Mouse (Mus musculus) MEL (cell line): ENCODE measurements at regions not wholly inside any gene's neighbourhood (a gene's known extent, or its start where the extent isn't known, plus 50 kb on each side); places are given as distances from the start of the nearest gene placed in this dataset.

ENCODE experiments used
- DNase-seq: peaks from one replicate; pipeline ENCODE4 v3.0.0; 2011; ENCODE audit warnings: low read depth, low spot score
- H3K27ac ChIP-seq: 2 replicates; pipeline ENCODE4 v1.5.1; 2012; ENCODE audit warnings: low read depth, mild to moderate bottlenecking, control low read depth, low read length, moderate library complexity; ENCODE audit not compliant: control insufficient read depth
- H3K27me3 ChIP-seq, 2 experiments: fragments of 150-350 bp in 1 of 2; sonication (generic) in 1 of 2; 2 replicates each; pipeline ENCODE4 v1.6.1; 2012; ENCODE audit warnings: low read length in 2 of 2, mild to moderate bottlenecking in 2 of 2, improper control_type of control experiment in 1 of 2, moderate library complexity in 1 of 2; ENCODE audit not compliant: insufficient read depth in 2 of 2, control insufficient read depth in 1 of 2
- H3K36me3 ChIP-seq, 2 experiments: 2 replicates each; pipeline ENCODE4 v1.6.1; 2012 to 2014; ENCODE audit warnings: low read length in 2 of 2, improper control_type of control experiment in 1 of 2, inconsistent platforms in 1 of 2, mild to moderate bottlenecking in 1 of 2; ENCODE audit not compliant: insufficient read depth in 2 of 2, control insufficient read depth in 1 of 2
- H3K4me1 ChIP-seq, 2 experiments: fragments of 150-350 bp in 1 of 2; sonication (generic) in 1 of 2; 2 replicates each; pipeline ENCODE4 v1.6.1; 2012; ENCODE audit warnings: low read length in 2 of 2, improper control_type of control experiment in 1 of 2, mild to moderate bottlenecking in 1 of 2; ENCODE audit not compliant: insufficient read depth in 2 of 2, control insufficient read depth in 1 of 2
- H3K4me3 ChIP-seq, 2 experiments: fragments of 150-350 bp in 1 of 2; sonication (generic) in 1 of 2; 2 replicates each; pipeline ENCODE4 v1.5.1; 2012; ENCODE audit warnings: low read depth in 2 of 2, low read length in 2 of 2, mild to moderate bottlenecking in 2 of 2, moderate library complexity in 2 of 2, control low read depth in 1 of 2, improper control_type of control experiment in 1 of 2; ENCODE audit not compliant: control insufficient read depth in 1 of 2, insufficient read depth in 1 of 2
- H3K79me2 ChIP-seq: 2 replicates; pipeline ENCODE4 v1.6.1; 2012; ENCODE audit warnings: mild to moderate bottlenecking, low read length, moderate library complexity; ENCODE audit not compliant: control insufficient read depth, poor library complexity, insufficient read depth
- H3K9ac ChIP-seq: 2 replicates; pipeline ENCODE4 v1.6.1; 2012; ENCODE audit warnings: low read depth, mild to moderate bottlenecking, control low read depth, low read length, moderate library complexity; ENCODE audit not compliant: control insufficient read depth, poor library complexity, severe bottlenecking
- H3K9me3 ChIP-seq: fragments of 150-350 bp; sonication (generic); replicated peaks from 2 replicates; pipeline ENCODE4 v1.6.1; 2012; ENCODE audit warnings: mild to moderate bottlenecking, low read length, improper control_type of control experiment, moderate library complexity; ENCODE audit not compliant: insufficient read depth
- BHLHE40 ChIP-seq: IDR thresholded peaks from 2 replicates; pipeline ENCODE4 v1.6.1; 2012; ENCODE audit warnings: low read depth, mild to moderate bottlenecking, inconsistent platforms, low read length, improper control_type of control experiment, borderline replicate concordance
- CTCF ChIP-seq, 3 experiments: IDR thresholded peaks in 2 of 3; conservative IDR thresholded peaks in 1 of 3; 2 replicates each; pipeline ENCODE4 v1.5.1; 2011 to 2012; ENCODE audit warnings: low read length in 3 of 3, low read depth in 2 of 3, mild to moderate bottlenecking in 2 of 3, improper control_type of control experiment in 1 of 3, inconsistent platforms in 1 of 3, mixed read lengths in 1 of 3, moderate library complexity in 1 of 3; ENCODE audit not compliant: control insufficient read depth in 1 of 3, insufficient read depth in 1 of 3, poor library complexity in 1 of 3, severe bottlenecking in 1 of 3
- ELF1 ChIP-seq: IDR thresholded peaks from 2 replicates; pipeline ENCODE4 v1.6.1; 2014; ENCODE audit warnings: low read depth, mild to moderate bottlenecking, inconsistent platforms, low read length, improper control_type of control experiment, moderate library complexity
- ETS1 ChIP-seq: IDR thresholded peaks from 2 replicates; pipeline ENCODE4 v1.6.1; 2012; ENCODE audit warnings: low read depth, mild to moderate bottlenecking, inconsistent platforms, low read length, improper control_type of control experiment, moderate library complexity
- JUND ChIP-seq: IDR thresholded peaks from 2 replicates; pipeline ENCODE4 v1.6.1; 2011; ENCODE audit warnings: low read depth, mild to moderate bottlenecking, improper control_type of control experiment, low read length
- MAFK ChIP-seq: IDR thresholded peaks from 2 replicates; pipeline ENCODE4 v1.6.1; 2011; ENCODE audit warnings: low read depth, mild to moderate bottlenecking, low read length, improper control_type of control experiment, borderline replicate concordance
- MAX ChIP-seq: IDR thresholded peaks from 2 replicates; pipeline ENCODE4 v1.6.1; 2011; ENCODE audit warnings: low read length, improper control_type of control experiment
- MYB ChIP-seq: IDR thresholded peaks from 2 replicates; pipeline ENCODE4 v1.6.1; 2011; ENCODE audit warnings: mild to moderate bottlenecking, low read depth, low read length, improper control_type of control experiment
- NRF1 ChIP-seq: IDR thresholded peaks from 2 replicates; pipeline ENCODE4 v1.6.1; 2014; ENCODE audit warnings: low read depth, mild to moderate bottlenecking, inconsistent platforms, low read length, improper control_type of control experiment, moderate library complexity; ENCODE audit not compliant: poor library complexity, insufficient read depth, severe bottlenecking
- POLR2A ChIP-seq, 2 experiments: IDR thresholded peaks; 2 replicates each; pipeline ENCODE4 v1.6.1; 2011 to 2012; ENCODE audit warnings: low read length in 2 of 2, mild to moderate bottlenecking in 2 of 2, control low read depth in 1 of 2, improper control_type of control experiment in 1 of 2, low read depth in 1 of 2, moderate library complexity in 1 of 2; ENCODE audit not compliant: control insufficient read depth in 1 of 2, insufficient read depth in 1 of 2, poor library complexity in 1 of 2
- POLR2AphosphoS2 ChIP-seq: IDR thresholded peaks from 2 replicates; pipeline ENCODE4 v1.6.1; 2011; ENCODE audit warnings: low read length, improper control_type of control experiment
- RAD21 ChIP-seq: IDR thresholded peaks from 2 replicates; pipeline ENCODE4 v1.6.1; 2011; ENCODE audit warnings: mild to moderate bottlenecking, low read depth, low read length, improper control_type of control experiment
- RCOR1 ChIP-seq: IDR thresholded peaks from 2 replicates; pipeline ENCODE4 v1.6.1; 2012; ENCODE audit warnings: low read depth, mild to moderate bottlenecking, inconsistent platforms, low read length, improper control_type of control experiment
- SIN3A ChIP-seq: IDR thresholded peaks from 2 replicates; pipeline ENCODE4 v1.6.1; 2012; ENCODE audit warnings: low read length, improper control_type of control experiment, inconsistent platforms
- TAL1 ChIP-seq: IDR thresholded peaks from 2 replicates; pipeline ENCODE4 v1.6.1; 2012; ENCODE audit warnings: mild to moderate bottlenecking, inconsistent platforms, low read length, moderate library complexity, mixed read lengths
- TBP ChIP-seq: IDR thresholded peaks from 2 replicates; pipeline ENCODE4 v1.8.0; 2011; ENCODE audit warnings: low read depth, low read length, improper control_type of control experiment
- TCF12 ChIP-seq: IDR thresholded peaks from 2 replicates; pipeline ENCODE4 v1.6.1; 2014; ENCODE audit warnings: low read depth, mild to moderate bottlenecking, inconsistent platforms, low read length, improper control_type of control experiment, moderate library complexity
- ZKSCAN1 ChIP-seq: IDR thresholded peaks from 2 replicates; pipeline ENCODE4 v1.6.1; 2012; ENCODE audit warnings: low read depth, mild to moderate bottlenecking, inconsistent platforms, low read length, improper control_type of control experiment, moderate library complexity
- ZMIZ1 ChIP-seq: IDR thresholded peaks from 2 replicates; pipeline ENCODE4 v1.6.1; 2012; ENCODE audit warnings: low read depth, mild to moderate bottlenecking, inconsistent platforms, low read length, improper control_type of control experiment, moderate library complexity

DNA sequence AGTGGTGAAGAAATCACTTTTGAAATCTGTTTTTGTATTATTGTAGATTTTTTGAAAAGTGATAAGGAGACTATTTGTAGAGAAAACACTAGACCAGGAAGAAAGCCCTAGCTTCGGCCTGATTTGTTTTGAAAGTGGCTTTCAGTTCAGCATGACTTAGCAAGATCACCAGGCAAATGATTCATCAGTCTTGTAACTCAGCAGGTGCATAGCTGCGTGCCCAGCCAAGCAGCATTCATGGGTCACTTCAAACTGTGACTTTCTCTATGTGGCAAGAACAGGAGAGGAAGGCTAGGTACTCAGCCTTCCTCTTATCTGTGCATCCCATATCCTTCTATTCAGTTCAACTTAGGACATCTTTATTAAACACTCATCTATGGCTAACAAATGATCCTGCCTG, 259.5 kb downstream of the Etaa1 start:
- H3K79me2 ChIP-seq, result no peaks in the 10 kb centered on the region
- TF ChIP-seq MAFK (no peak), MYB (no peak), SIN3A (no peak), RAD21 (no peak), BHLHE40 (no peak), ELF1 (no peak), ETS1 (no peak), NRF1 (no peak), MAX (no peak), JUND (no peak), CTCF (IDR thresholded peaks at IDR 0.05 in 2 of 3, conservative IDR thresholded peaks at IDR 0.05 in 1 of 3; ENCODE audit: control insufficient read depth in 1 of 3, insufficient read depth in 1 of 3, low read depth in 2 of 3, low read length in 3 of 3, poor library complexity in 1 of 3, severe bottlenecking in 1 of 3) (no peak), ZMIZ1 (no peak), ZKSCAN1 (no peak), TAL1 (no peak), POLR2AphosphoS2 (no peak), TBP (no peak), TCF12 (no peak), POLR2A (IDR thresholded peaks at IDR 0.05; ENCODE audit: control insufficient read depth in 1 of 2, insufficient read depth in 1 of 2, low read depth in 1 of 2, low read length in 2 of 2, poor library complexity in 1 of 2) (no peak), RCOR1 (no peak)
- no peaks in the 10 kb centered on the region for H3K27me3 ChIP-seq
- no peak overlapping the region for H3K4me3 ChIP-seq
- H3K36me3 ChIP-seq, result peaks cover 0 to 14% of the 10 kb centered on the region in 2 experiments; a peak in 3 of 4 replicates
- no peak overlapping the region for H3K27ac ChIP-seq
- DNase-seq, result no peak
- H3K9me3 ChIP-seq, result no peaks in the 10 kb centered on the region
- no peak overlapping the region for H3K9ac ChIP-seq
- H3K4me1 ChIP-seq, result no peaks in the 10 kb centered on the region

DNA sequence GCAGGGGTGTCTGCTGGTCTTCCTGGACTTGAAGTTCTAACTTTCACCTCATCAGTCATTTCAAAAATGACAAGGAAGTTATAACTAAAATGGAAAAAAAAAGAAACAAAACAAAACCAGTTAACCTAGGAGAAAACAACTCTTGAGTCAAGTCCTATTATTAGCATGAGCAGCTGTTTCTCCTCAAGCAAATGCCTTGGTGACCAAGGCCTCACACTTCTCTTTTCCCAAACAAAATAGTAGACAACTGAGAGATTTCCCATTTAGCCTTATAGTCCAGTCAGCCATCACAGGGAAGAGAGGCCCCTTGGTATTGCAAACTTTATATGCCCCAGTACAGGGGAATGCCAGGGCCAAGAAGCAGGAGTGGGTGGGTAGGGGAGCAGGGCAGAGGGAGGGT, 244.9 kb downstream of the Etaa1 start:
- H3K27ac ChIP-seq, result no peak overlapping the region
- H3K4me3 ChIP-seq, result no peak overlapping the region
- no peaks in the 10 kb centered on the region for H3K27me3 ChIP-seq
- no peak overlapping the region for H3K9ac ChIP-seq
- no peaks in the 10 kb centered on the region for H3K79me2 ChIP-seq
- H3K9me3 ChIP-seq, result no peaks in the 10 kb centered on the region
- H3K4me1 ChIP-seq, result no peaks in the 10 kb centered on the region
- DNase-seq, result no peak
- TF ChIP-seq ETS1, result no peak
- peaks cover 0 to 20% of the 10 kb centered on the region in 2 experiments; a peak in 3 of 4 replicates for H3K36me3 ChIP-seq
